Mouse (Mus musculus) MEL (cell line): ENCODE data around the gene Zwilch.

Experiments
- CTCF ChIP-seq, 3 experiments: IDR thresholded peaks in 2 of 3; conservative IDR thresholded peaks in 1 of 3; 2 replicates each; pipeline ENCODE4 v1.5.1; 2011 to 2012; ENCODE audit warnings: low read length in 3 of 3, low read depth in 2 of 3, mild to moderate bottlenecking in 2 of 3, improper control_type of control experiment in 1 of 3, inconsistent platforms in 1 of 3, mixed read lengths in 1 of 3, moderate library complexity in 1 of 3; ENCODE audit not compliant: control insufficient read depth in 1 of 3, insufficient read depth in 1 of 3, poor library complexity in 1 of 3, severe bottlenecking in 1 of 3
- EP300 ChIP-seq, 2 experiments: IDR thresholded peaks; 2 replicates each; pipeline ENCODE4 v1.6.1; 2011; ENCODE audit warnings: improper control_type of control experiment in 2 of 2, low read length in 2 of 2, low read depth in 1 of 2, mild to moderate bottlenecking in 1 of 2
- HCFC1 ChIP-seq: IDR thresholded peaks from 2 replicates; pipeline ENCODE4 v1.6.1; 2012; ENCODE audit warnings: low read depth, mild to moderate bottlenecking, inconsistent platforms, low read length, improper control_type of control experiment, moderate library complexity
- MAFK ChIP-seq: IDR thresholded peaks from 2 replicates; pipeline ENCODE4 v1.6.1; 2011; ENCODE audit warnings: low read depth, mild to moderate bottlenecking, low read length, improper control_type of control experiment, borderline replicate concordance
- MAX ChIP-seq: IDR thresholded peaks from 2 replicates; pipeline ENCODE4 v1.6.1; 2011; ENCODE audit warnings: low read length, improper control_type of control experiment
- NELFE ChIP-seq: IDR thresholded peaks from 2 replicates; pipeline ENCODE4 v1.6.1; 2011; ENCODE audit warnings: low read depth, low read length, improper control_type of control experiment
- POLR2A ChIP-seq, 2 experiments: IDR thresholded peaks; 2 replicates each; pipeline ENCODE4 v1.6.1; 2011 to 2012; ENCODE audit warnings: low read length in 2 of 2, mild to moderate bottlenecking in 2 of 2, control low read depth in 1 of 2, improper control_type of control experiment in 1 of 2, low read depth in 1 of 2, moderate library complexity in 1 of 2; ENCODE audit not compliant: control insufficient read depth in 1 of 2, insufficient read depth in 1 of 2, poor library complexity in 1 of 2
- RCOR1 ChIP-seq: IDR thresholded peaks from 2 replicates; pipeline ENCODE4 v1.6.1; 2012; ENCODE audit warnings: low read depth, mild to moderate bottlenecking, inconsistent platforms, low read length, improper control_type of control experiment
- SIN3A ChIP-seq: IDR thresholded peaks from 2 replicates; pipeline ENCODE4 v1.6.1; 2012; ENCODE audit warnings: low read length, improper control_type of control experiment, inconsistent platforms
- SMC3 ChIP-seq: IDR thresholded peaks from 2 replicates; pipeline ENCODE4 v1.6.1; 2011; ENCODE audit warnings: low read depth, low read length, improper control_type of control experiment
- TAL1 ChIP-seq: IDR thresholded peaks from 2 replicates; pipeline ENCODE4 v1.6.1; 2012; ENCODE audit warnings: mild to moderate bottlenecking, inconsistent platforms, low read length, moderate library complexity, mixed read lengths
- ZNF384 ChIP-seq: IDR thresholded peaks from 2 replicates; pipeline ENCODE4 v1.6.1; 2012; ENCODE audit warnings: low read depth, mild to moderate bottlenecking, inconsistent platforms, low read length, improper control_type of control experiment

- no peak for TF ChIP-seq MAX
- no peak for TF ChIP-seq POLR2A (IDR thresholded peaks at IDR 0.05; ENCODE audit: control insufficient read depth in 1 of 2, insufficient read depth in 1 of 2, low read depth in 1 of 2, low read length in 2 of 2, poor library complexity in 1 of 2)
- TF ChIP-seq CTCF (IDR thresholded peaks at IDR 0.05 in 2 of 3, conservative IDR thresholded peaks at IDR 0.05 in 1 of 3; ENCODE audit: control insufficient read depth in 1 of 3, insufficient read depth in 1 of 3, low read depth in 2 of 3, low read length in 3 of 3, poor library complexity in 1 of 3, severe bottlenecking in 1 of 3) = no peak
- no peak for TF ChIP-seq MAFK
- no peak for TF ChIP-seq EP300 (IDR thresholded peaks at IDR 0.05; ENCODE audit: low read depth in 1 of 2, low read length in 2 of 2)
- no peak for TF ChIP-seq NELFE
- no peak for TF ChIP-seq RCOR1
- no peak for TF ChIP-seq ZNF384
- no peak for TF ChIP-seq HCFC1
- no peak for TF ChIP-seq SIN3A
- TF ChIP-seq TAL1 = no peak
- TF ChIP-seq SMC3 = no peak
Observed at GRCm38 (mm10) chr9:64110502-64110901, 62.4 kb downstream of the Zwilch start.
